Mouse (Mus musculus) spleen, adult 2 months (tissue): ENCODE measurements around the gene Gnaq.

Experiments used
- CTCF ChIP-seq: fragments of 200-500 bp; IDR thresholded peaks from 2 replicates; pipeline ENCODE4 v1.5.1; 2011; ENCODE audit warnings: mild to moderate bottlenecking, inconsistent platforms; ENCODE audit not compliant: insufficient read depth, insufficient read length, insufficient replicate concordance; ENCODE audit errors: extremely low read depth
- POLR2A ChIP-seq: fragments of 200-500 bp; IDR thresholded peaks from 2 replicates; pipeline ENCODE4 v1.6.1; 2011; ENCODE audit warnings: low read depth, low read length, inconsistent platforms

- no peak for TF ChIP-seq CTCF
- TF ChIP-seq POLR2A = no peak
These were observed 127.8 kb downstream of the Gnaq start for GRCm38 (mm10) chr19:16260435-16260832.
